8 mouse cellular contexts compared by ENCODE assay signal in the genomic region with DNA sequence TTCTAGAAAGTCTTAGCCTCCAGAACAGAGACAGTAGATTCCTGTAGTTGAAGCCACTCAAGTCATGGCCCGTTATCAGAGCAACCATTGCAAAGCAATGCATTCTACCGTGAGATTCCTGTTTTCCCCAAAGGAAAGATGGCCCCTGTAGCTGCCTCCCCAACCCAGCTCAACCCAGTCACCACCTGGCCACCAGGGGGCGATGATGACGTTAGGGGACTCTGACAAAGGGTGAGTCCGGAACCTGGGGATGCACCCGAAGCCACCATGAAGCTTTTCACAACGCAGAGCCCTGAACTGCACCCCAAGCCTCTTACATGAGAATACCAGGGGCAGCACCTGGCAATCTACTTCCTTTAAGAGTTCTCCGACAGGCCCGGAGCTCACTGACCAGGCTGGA.
DNase-seq lines count a peak whose midpoint lies in the region; ATAC-seq and TF ChIP-seq lines count a peak whose summit lies in the region.
"Had no signal": no experiment of that assay in that cellular context is flagged by ENCODE, and none has a peak within 500 bp of the region (broad histone marks: within the 10 kb centered on the region; RNA-seq: fewer than 3 reads in every experiment).

No protein-coding gene starts in this region.

- no peak overlapping the region for H3K27ac ChIP-seq in lung, embryonic 14.5 days (ENCODE audit: low read depth)
- H3K27ac ChIP-seq: midbrain, embryonic 12.5 days had no signal

- H3K9ac ChIP-seq in lung, embryonic 14.5 days: no peak overlapping the region
- H3K9ac ChIP-seq: midbrain, embryonic 12.5 days had no signal

- WGBS in lung, embryonic 14.5 days: 65% methylated on average over 9 of the region's 9 CpGs

- H3K27me3 ChIP-seq in lung, embryonic 14.5 days (ENCODE audit: insufficient read depth, low read length): no peaks in the 10 kb centered on the region
- H3K27me3 ChIP-seq: midbrain, embryonic 12.5 days had no signal

- no peaks in the 10 kb centered on the region for H3K4me1 ChIP-seq in lung, embryonic 14.5 days (ENCODE audit: insufficient read depth)

- peak; percentile 40 for DNase-seq in left cerebral cortex, postnatal 4 days
- DNase-seq in left cerebral cortex, postnatal 14 days (ENCODE audit: low spot score in 2 of 2): no peak
- DNase-seq in T-cell, adult 2 months (ENCODE audit: low spot score): peak; percentile 46
- DNase-seq in cerebellum, postnatal 36 days: peak; percentile 13 to 37
- DNase-seq in lung, embryonic 14.5 days: peak; percentile 41
- peak; percentile 74 for DNase-seq in thymus, postnatal 0 days (ENCODE audit: low spot score)
- DNase-seq in gastrocnemius, adult 8-10 months (ENCODE audit: low spot score in 2 of 2): no peak

- intact Hi-C loops in left cerebral cortex, postnatal 4 days (cut with DNase I): no loop called here
- intact Hi-C loops in left cerebral cortex, postnatal 14 days (cut with DNase I): no loop called here

- no peaks in the 10 kb centered on the region for H3K36me3 ChIP-seq in lung, embryonic 14.5 days (ENCODE audit: insufficient read depth)
- H3K36me3 ChIP-seq: midbrain, embryonic 12.5 days had no signal

- no peak overlapping the region for H3K4me3 ChIP-seq in lung, embryonic 14.5 days (ENCODE audit: low read depth, low read length)
- H3K4me3 ChIP-seq: midbrain, embryonic 12.5 days had no signal

- TF ChIP-seq CTCF in lung, embryonic 14.5 days (IDR thresholded peaks at IDR 0.05; ENCODE audit: low read depth): peak; percentile 66

- H3K4me2 ChIP-seq in lung, embryonic 14.5 days: no peak overlapping the region
- H3K4me2 ChIP-seq: midbrain, embryonic 12.5 days had no signal

- ATAC-seq in lung, embryonic 14.5 days (ENCODE audit: insufficient read depth): no peak

- H3K9me3 ChIP-seq in lung, embryonic 14.5 days (ENCODE audit: low read depth, low read length): no peaks in the 10 kb centered on the region
- H3K9me3 ChIP-seq: midbrain, embryonic 12.5 days had no signal

Comparison
In these comparisons a context has a peak if more than half of its experiments do, and no peak if none do; other contexts are left out.
1. DNase-seq: peak in left cerebral cortex, postnatal 4 days (single experiment), T-cell, adult 2 months (single experiment), cerebellum, postnatal 36 days (2 of 2), lung, embryonic 14.5 days (single experiment) and thymus, postnatal 0 days (single experiment); none in left cerebral cortex, postnatal 14 days (0 of 2) and gastrocnemius, adult 8-10 months (0 of 2).